Mouse (Mus musculus) Muller cell, postnatal 12 days (primary cell): ENCODE results near the gene Tmem123.
A peak's percentile ranks its signal among the peaks of the same experiment; 100 is the strongest.

ENCODE experiments used
- DNase-seq: peaks from one replicate; pipeline ENCODE4 v3.0.0-alpha.2; 2015; ENCODE audit errors: inconsistent ontology term

Tmem123 gene

GRCm38 (mm10) chr9:7763614-7764300 lies at the start of gene Tmem123:
Gene Tmem123, plus strand, starts transcription at chr9:7764041.
- peak; percentile 100 for DNase-seq

GRCm38 (mm10) chr9:7714062-7714907 lies 49.6 kb upstream of the Tmem123 start:
- peak; percentile 29 for DNase-seq

GRCm38 (mm10) chr9:7714908-7715175 lies 49.0 kb upstream of the Tmem123 start:
- no peak for DNase-seq

- no peak for DNase-seq
Observed at GRCm38 (mm10) chr9:7721543-7721942, 42.3 kb upstream of the Tmem123 start.

GRCm38 (mm10) chr9:7728997-7729396 lies 34.8 kb upstream of the Tmem123 start:
- DNase-seq: no peak

GRCm38 (mm10) chr9:7742696-7743095 lies 21.1 kb upstream of the Tmem123 start:
- DNase-seq: no peak

- DNase-seq: no peak
Observed at GRCm38 (mm10) chr9:7744156-7744555, 19.7 kb upstream of the Tmem123 start.

- DNase-seq: no peak
Observed at GRCm38 (mm10) chr9:7748881-7749280, 15.0 kb upstream of the Tmem123 start.

- no peak for DNase-seq
Observed at GRCm38 (mm10) chr9:7749537-7749936, 14.3 kb upstream of the Tmem123 start.

GRCm38 (mm10) chr9:7755889-7756423 lies 7.9 kb upstream of the Tmem123 start:
- DNase-seq: no peak

GRCm38 (mm10) chr9:7761906-7762455 lies 1.9 kb upstream of the Tmem123 start:
- no peak for DNase-seq

GRCm38 (mm10) chr9:7762741-7763140 lies 1.1 kb upstream of the Tmem123 start:
- no peak for DNase-seq

GRCm38 (mm10) chr9:7764463-7764871 lies 626 bp downstream of the Tmem123 start:
- peak; percentile 69 for DNase-seq

- no peak for DNase-seq
Observed at GRCm38 (mm10) chr9:7765236-7765635, 1.4 kb downstream of the Tmem123 start.

- DNase-seq: no peak
Observed at GRCm38 (mm10) chr9:7766582-7766981, 2.7 kb downstream of the Tmem123 start.

GRCm38 (mm10) chr9:7767526-7767925 lies 3.7 kb downstream of the Tmem123 start:
- no peak for DNase-seq

GRCm38 (mm10) chr9:7769081-7769480 lies 5.2 kb downstream of the Tmem123 start:
- DNase-seq: no peak

GRCm38 (mm10) chr9:7769491-7769890 lies 5.7 kb downstream of the Tmem123 start:
- no peak for DNase-seq

- DNase-seq: no peak
Observed at GRCm38 (mm10) chr9:7772361-7772760, 8.5 kb downstream of the Tmem123 start.

GRCm38 (mm10) chr9:7772773-7773454 lies 9.1 kb downstream of the Tmem123 start:
- no peak for DNase-seq

- DNase-seq: no peak
Observed at GRCm38 (mm10) chr9:7773686-7774085, 9.8 kb downstream of the Tmem123 start.

GRCm38 (mm10) chr9:7774538-7774937 lies 10.7 kb downstream of the Tmem123 start:
- no peak for DNase-seq
